Mouse (Mus musculus): ENCODE data around the gene Melk. TPM values are rescaled to one million over a fixed set of nuclear protein-coding genes. Genes with fewer than 3 reads are reported as not detected.

Gene Melk
- total RNA-seq, 2 experiments from 2014 or later, result 36.8 to 39.8 TPM

DNA sequence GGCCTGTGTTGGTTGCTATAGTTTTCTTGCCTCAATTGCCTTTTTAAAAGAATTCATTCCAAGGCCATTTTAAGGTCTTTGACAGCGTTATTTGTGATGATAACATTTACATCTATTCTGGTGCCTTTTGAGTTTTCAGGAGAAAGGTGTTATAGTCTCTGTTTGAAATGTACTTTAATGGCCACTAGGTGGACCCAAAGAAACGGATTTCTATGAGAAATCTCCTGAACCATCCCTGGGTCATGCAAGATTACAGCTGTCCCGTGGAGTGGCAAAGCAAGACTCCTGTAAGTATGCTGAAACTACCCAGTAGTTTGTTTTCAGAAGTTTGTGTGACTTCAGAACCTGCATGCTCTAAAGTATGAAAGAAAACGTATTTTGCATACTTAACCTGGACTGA is 24.8 kb downstream of the Melk start:
- ATAC-seq (ENCODE audit: poor library complexity, severe bottlenecking), result no peak

DNA sequence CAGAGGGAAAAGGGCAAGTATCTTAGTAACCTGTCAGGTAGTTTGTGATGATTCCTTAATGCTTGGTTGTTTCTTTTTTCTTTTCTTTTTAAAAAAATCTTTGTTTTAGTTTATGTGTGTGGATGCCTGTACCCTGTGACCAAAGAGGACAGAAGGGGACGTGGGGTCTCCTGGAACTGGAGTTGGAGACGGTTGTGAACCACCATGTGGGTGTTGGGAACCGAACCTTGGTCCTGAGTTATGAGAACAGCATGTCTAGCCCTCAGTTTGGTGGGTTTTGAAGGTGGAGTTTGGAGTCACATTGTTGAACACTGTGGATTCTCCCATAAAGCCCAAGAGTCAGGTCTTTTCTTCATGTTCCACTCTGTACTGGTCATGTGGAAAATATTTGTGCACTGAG is 26.0 kb downstream of the Melk start:
- no peak for ATAC-seq (ENCODE audit: poor library complexity, severe bottlenecking)

DNA sequence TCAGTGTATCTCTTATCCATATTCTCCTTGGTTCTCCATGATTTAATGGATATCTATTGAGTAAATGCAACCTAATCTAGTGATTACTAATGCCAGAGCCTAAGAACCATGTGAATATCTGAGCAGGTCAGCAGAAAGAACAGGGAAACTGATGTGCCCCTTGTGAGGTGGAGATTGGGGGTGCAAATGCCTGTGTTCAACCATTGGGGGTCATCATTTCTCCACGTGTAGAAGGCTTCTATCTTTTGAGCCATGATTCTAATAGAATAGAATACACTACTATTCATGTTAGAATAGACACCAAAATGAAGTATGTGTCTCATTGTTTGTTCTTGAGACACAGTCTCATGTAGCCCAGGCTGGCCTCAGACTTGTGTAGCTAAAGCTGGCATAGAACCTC is 27.3 kb downstream of the Melk start:
- no peak for ATAC-seq (ENCODE audit: poor library complexity, severe bottlenecking)

DNA sequence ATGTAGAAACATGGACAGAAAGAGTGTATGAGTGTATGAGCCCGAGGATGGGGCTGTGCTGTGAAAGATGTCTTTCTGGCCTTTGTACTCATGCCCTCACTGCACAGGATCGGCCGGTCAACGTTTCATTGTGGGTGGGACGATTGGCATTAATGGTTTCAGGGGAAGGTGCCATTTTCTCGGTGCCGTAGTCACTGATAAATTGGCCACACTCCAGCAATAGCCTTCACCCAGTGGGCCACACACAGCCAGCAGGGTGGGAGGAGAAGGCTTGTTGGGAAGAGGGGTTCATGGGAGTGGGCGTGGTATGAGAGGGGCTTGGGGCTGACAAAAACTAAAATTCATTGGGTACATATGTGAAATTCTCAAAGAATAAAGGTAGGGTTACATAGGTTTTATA is 34.3 kb downstream of the Melk start:
- ATAC-seq (ENCODE audit: poor library complexity, severe bottlenecking), result no peak

DNA sequence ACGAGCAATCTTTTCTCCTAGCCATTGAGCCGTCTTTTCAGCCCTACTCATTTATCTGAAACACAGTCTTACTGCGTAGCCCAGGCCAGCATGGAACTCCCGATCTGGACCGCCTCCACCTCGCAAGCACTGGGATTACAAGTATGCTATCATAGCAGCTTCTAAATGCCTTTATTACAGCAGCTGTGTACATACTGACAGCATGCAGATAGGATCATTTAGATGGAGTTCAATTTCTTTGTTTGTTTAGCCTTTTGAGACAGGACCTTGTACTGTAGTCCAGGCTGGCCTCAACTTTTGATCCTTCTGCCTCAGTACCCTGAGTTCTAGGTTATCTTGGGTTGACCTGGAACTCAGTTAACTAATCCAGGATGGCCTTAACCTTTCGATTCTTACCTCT is 61.0 kb downstream of the Melk start:
- no peak for ATAC-seq (ENCODE audit: poor library complexity, severe bottlenecking)

DNA sequence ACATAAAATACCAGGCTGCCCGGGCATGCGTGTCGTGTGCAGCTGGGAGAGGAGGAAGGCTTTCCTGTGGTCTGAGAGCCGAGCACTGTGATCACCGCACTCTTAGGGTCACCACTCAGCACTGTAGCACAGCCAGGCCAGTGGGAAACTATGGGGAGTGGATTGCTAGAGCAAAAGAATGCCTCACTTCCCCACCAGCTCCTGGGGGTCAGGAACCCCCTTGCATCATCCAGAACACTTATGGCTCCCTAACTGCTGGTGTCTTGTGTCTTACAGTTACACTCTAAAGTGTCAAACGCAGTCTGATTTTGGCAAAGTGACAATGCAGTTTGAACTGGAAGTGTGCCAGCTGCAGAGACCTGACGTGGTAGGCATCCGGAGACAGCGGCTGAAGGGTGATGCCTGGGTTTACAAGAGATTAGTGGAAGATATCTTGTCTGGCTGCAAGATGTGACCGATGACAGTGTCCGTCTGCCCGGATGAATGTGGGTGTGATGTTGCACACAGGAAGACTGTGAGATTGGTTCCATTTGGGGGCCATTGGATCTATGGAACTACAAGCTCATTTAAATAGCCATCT is 62.8 kb downstream of the Melk start:
- ATAC-seq (ENCODE audit: poor library complexity, severe bottlenecking), result no peak

DNA sequence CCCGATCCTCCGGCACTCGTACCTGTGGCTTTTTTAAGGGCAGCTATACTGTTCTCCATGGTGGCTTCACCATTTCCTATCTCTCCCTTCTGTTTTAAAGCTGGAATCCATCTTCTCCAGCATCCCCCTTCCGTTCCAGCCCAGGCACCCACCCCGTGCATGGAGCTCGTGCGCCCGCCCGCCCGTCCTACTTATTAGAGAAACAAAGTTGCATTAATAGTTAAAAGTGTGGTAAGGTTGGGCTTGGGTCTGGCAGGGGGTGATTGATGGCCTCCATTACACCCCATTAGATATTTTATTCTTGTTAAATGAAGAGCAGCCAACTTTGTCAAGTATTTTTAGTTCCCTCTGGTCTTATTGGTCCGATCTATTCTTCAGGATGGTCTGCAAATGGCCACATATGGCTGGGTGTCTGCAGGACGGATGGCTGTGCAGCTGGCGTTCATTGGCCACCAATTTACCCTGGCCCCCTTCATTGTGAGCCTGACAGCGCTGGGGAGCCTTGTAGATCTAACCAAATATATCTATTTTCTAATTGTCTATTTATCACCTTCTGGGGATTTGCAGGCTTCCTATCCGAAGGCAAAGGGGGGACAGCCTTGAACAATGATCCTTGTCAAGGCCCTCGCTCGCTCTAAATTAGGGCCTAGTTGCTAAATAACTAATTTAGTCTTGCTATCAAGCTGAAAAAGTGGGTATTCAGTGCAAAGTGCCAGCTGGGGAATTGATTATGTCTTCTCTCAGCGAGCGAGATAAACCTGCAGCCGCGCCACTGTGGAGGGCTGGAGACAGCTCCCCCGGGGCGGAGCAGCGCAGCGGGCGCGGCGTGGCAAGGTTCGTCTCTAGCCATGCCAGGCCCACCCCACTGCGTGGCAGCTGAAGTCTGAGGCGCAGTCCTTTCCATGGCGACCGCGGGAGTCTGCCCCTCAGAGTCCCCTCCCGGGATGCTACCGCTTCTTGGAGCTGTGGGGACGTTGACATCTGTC is 91.8 kb downstream of the Melk start:
- no peak for ATAC-seq (ENCODE audit: poor library complexity, severe bottlenecking)

DNA sequence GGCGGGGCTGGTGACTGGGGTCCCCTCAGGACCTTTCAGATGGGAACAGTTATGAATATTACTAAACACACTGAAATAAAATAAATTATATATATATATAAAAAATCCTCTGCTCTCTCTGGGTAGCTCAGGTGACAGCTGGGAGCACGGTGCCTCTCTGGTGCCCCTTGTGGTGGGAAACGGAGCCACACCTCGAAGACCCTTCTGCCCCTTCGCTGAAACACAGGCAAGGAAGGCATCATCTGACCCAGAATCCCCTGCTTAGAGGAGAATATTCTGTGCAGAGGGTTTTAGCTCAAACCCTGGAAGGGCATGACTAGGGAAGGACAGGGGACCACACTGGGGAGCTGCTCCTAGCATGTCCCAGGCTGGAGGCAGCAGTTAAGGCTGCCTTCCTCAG is 101.9 kb downstream of the Melk start:
- ATAC-seq (ENCODE audit: poor library complexity, severe bottlenecking), result no peak

DNA sequence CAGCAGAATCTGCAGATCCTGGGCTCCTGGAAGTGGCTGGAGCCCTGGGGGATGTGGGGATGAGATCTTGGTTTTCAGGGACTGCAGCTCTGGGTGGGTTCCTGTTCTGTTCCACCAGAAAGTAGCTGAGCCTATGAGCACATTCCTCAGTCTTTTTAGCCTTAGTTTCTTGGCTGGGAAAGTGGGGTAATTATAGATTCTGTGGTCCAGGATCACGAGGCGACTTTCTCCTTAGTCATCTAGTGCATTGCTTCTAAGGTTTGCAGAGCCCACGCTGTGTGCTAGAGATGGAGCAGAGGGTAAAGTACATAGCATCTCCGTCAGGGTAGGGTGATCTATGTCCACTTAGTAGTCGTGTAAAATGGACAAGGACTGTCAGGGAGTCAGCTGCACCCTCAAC is 103.8 kb downstream of the Melk start:
- no peak for ATAC-seq (ENCODE audit: poor library complexity, severe bottlenecking)

Other genes starting within 250 kb of the Melk start
- gene Gne, start 216.7 kb upstream of the Melk start, total RNA-seq (2015), result 12.1 and 15.8 TPM in 2 replicates
- gene Gne, start 216.7 kb upstream of the Melk start, total RNA-seq (2017), result 7.7 and 10.0 TPM in 2 replicates
- 166 and 192 TPM in 2 replicates for gene Rnf38, start 67.1 kb upstream of the Melk start, total RNA-seq (2015)
- 58.9 and 66.4 TPM in 2 replicates for gene Rnf38, start 67.1 kb upstream of the Melk start, total RNA-seq (2017)

All from megakaryocyte, adult 5-6 weeks (primary cell).